In genomic region chr13:50964070-50964469, GRCm38 (mm10) we compare ENCODE assay signal across 9 mouse cellular contexts.
DNase-seq lines count a peak whose midpoint lies in the region; TF ChIP-seq lines count a peak whose summit lies in the region.
"Had no signal": no experiment of that assay in that cellular context is flagged by ENCODE, and none has a peak within 500 bp of the region (broad histone marks: within the 10 kb centered on the region; RNA-seq: fewer than 3 reads in every experiment).

No protein-coding gene starts in this region.

- peak; percentile 88; the same call in 1 of the 2 replicates for TF ChIP-seq CTCF in testis, adult 2 months (IDR thresholded peaks at IDR 0.05; ENCODE audit: control insufficient read depth, insufficient read depth, insufficient replicate concordance, low read depth, low read length)

- H3K27me3 ChIP-seq in testis, adult 2 months (ENCODE audit: control insufficient read depth, insufficient read depth, low read length): no peaks in the 10 kb centered on the region
- H3K27me3 ChIP-seq: limb, embryonic 15.5 days had no signal

- no peak for TF ChIP-seq POLR2A in testis, adult 2 months (IDR thresholded peaks at IDR 0.05; ENCODE audit: control insufficient read depth, low read depth, low read length)

- H3K4me1 ChIP-seq in testis, adult 2 months (ENCODE audit: control insufficient read depth, insufficient read depth, low read length): no peaks in the 10 kb centered on the region
- H3K4me1 ChIP-seq: limb, embryonic 15.5 days had no signal

- H3K27ac ChIP-seq in testis, adult 2 months (ENCODE audit: control insufficient read depth, insufficient read depth, low read depth, low read length): no peak overlapping the region
- H3K27ac ChIP-seq: limb, embryonic 15.5 days had no signal

- H3K36me3 ChIP-seq in testis, adult 2 months (ENCODE audit: control insufficient read depth, insufficient read depth, low read length): no peaks in the 10 kb centered on the region
- H3K36me3 ChIP-seq: limb, embryonic 15.5 days had no signal

- peak; percentile 70 for DNase-seq in heart, adult 11 months
- no peak for DNase-seq in heart, adult 8-10 months (ENCODE audit: low spot score)
- DNase-seq in testis, postnatal 10 days (ENCODE audit: low spot score): no peak
- peak; percentile 43 for DNase-seq in kidney, postnatal 10 days
- peak; percentile 6 for DNase-seq in thymus, postnatal 25 days
- DNase-seq in left cerebral cortex, adult 11 months (ENCODE audit: low spot score): no peak
- DNase-seq in cerebellum, postnatal 36 days: no peak

- no peak overlapping the region for H3K4me3 ChIP-seq in testis, adult 2 months (ENCODE audit: control insufficient read depth, low read depth, low read length)
- H3K4me3 ChIP-seq: limb, embryonic 15.5 days had no signal

Comparison
In these comparisons a context has a peak if more than half of its experiments do, and no peak if none do; other contexts are left out.
1. DNase-seq: peak in heart, adult 11 months (single experiment), kidney, postnatal 10 days (single experiment) and thymus, postnatal 25 days (single experiment); none in heart, adult 8-10 months (single experiment), testis, postnatal 10 days (single experiment), left cerebral cortex, adult 11 months (single experiment) and cerebellum, postnatal 36 days (0 of 2).